Mouse (Mus musculus) ovary, postnatal 14 days (tissue): ENCODE measurements around the gene Prn.

Experiments
- DNase-seq: peaks from one replicate; pipeline ENCODE4 v3.0.0; 2022; ENCODE audit warnings: low spot score

Gene Prn

DNA sequence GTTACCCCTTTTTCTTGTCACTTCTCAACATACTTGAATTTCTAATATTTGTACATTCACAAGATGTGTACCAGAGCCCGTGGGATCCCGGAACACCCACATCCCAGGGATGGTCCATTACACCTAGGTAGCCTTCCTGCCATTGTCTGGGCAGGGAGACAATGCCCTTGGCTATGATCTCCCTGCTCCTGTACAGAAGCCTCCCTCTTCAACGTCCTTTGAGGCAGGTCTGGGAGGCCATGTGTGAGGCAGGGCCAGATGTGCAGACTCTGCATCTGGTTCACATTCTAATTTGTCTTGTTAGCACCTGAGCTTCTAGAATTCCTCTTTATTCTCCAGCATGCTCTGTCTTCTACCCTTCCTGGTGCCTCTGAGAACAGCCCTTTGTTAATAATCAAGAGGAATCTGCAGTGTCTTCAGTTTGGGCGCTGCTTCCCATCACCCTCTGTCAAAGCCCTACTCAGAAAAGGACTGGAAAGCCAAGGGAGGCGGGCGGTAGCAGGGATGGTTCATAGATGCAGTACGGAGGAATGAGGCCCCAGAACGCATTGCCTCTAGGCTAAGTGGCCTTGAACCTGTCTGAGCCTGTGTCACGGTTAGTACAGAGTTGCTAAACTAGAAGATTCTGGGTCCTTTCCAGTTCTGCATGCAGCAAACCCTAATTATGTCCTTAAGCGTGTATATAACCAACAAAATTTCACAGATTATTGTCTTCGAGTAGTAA, 39.3 kb downstream of the Prn start:
- no peak for DNase-seq

DNA sequence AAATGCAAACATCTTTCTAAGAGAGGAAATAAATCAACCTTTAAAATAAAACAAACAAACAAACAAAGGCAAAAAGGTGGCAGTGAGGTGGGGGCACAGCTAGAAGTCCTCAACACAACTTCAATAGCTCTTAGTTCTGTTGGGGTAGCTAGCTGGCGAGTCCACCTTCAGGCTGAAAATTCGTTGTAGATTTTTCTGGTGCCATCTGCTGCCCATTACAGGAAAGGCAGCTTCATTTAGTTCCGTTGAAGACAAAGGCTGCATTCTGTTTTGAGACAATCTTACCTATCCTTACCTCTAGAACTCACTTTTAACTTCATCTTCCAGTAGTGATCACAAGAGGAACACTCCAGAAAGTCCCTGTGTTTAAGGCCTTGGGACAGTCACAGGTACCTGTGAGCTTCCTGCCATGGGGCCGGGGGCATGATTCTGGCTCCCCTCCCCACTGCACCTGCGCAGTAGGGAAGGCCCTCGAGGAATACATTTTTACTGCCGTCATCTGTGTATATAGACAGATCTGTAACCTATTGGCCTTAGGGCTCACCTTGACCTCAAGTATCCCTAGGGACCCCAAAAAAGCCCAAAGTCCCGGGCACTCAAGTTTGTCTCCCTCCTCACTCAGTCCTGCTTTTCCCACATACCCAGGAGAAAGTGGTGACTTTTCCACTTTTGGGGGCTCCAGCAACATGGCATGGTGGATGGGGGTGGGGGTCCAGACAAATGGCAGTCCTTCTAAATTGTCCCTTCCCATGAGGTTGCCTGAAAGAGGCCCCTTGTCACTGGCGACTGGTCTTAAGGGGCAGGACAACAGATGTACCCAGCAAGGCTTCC, 40.2 kb downstream of the Prn start:
- no peak for DNase-seq

DNA sequence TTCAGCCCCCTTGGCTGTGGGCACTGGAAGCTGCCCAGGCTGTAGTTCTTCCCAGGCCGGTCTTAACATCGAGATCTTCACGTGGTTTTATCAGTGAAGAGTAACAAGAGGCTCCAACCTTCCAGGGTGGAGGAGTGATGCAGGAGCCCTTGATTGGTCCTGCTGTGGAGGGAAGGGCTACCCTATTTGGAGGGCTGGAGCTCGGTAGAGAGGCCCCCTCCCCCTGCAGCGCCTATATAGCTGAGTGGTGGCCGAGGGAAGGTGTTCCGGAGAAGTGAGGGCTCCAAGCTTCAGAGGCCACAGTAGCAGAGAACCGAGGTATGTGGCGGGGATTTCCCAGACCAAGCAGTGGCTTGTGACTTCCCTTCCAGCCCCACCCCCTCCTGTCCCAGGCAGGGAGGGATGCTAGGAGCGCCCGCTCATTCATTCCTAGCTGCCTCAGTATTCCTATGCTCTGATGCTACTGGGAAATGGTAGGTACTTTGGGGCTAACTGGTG, 40.9 kb downstream of the Prn start, which contains the start of gene Prnd:
TSS of gene Prnd (plus strand) at position 264 of the 498 bp plus-strand sequence.
- no peak for DNase-seq

DNA sequence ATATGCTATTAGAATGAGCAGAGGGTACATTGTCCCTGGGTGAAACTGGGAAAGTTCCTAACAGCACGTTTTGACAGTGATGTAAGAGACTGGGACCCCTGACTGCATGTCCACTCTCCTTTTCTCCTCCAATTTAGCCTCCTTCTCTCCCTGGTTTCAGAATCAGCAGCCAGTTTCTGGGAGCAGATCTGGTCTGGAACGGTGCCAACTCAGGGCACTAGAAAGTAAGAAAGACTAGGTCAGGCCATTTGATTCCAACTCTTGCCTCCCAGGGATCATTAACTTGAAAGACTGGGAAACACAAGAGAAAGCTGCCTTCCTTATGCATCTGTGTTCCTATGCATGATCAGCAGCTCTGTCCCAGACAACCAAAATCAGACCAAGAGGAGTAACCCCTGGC, 42.7 kb downstream of the Prn start:
- DNase-seq, result no peak

DNA sequence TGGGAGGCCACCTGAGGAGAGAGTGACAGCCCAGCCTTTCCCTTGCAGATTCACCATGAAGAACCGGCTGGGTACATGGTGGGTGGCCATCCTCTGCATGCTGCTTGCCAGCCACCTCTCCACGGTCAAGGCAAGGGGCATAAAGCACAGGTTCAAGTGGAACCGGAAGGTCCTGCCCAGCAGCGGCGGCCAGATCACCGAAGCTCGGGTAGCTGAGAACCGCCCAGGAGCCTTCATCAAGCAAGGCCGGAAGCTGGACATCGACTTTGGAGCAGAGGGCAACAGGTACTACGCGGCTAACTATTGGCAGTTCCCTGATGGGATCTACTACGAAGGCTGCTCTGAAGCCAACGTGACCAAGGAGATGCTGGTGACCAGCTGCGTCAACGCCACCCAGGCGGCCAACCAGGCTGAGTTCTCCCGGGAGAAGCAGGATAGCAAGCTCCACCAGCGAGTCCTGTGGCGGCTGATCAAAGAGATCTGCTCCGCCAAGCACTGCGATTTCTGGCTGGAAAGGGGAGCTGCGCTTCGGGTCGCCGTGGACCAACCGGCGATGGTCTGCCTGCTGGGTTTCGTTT, 43.3 kb downstream of the Prn start:
- DNase-seq, result no peak

DNA sequence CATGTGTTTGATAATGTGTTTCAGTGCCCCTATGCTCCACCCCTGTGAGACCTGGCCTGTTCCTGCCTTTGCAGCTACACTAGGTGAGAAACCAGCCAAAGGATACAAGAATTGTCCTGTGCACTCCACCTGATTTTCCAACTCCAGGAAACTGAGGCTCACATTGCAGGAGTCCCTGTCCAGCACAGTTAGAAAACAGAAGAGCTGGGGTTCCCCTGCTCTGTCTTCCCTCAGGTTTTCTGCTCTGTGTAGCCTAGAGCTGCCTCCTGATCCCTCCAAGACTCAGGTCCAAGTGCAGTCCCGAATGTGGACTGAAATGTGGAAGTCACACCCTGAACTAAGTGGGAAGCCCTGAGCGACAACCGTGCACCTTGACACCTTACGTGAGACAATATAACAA, 44.0 kb downstream of the Prn start:
- no peak for DNase-seq

DNA sequence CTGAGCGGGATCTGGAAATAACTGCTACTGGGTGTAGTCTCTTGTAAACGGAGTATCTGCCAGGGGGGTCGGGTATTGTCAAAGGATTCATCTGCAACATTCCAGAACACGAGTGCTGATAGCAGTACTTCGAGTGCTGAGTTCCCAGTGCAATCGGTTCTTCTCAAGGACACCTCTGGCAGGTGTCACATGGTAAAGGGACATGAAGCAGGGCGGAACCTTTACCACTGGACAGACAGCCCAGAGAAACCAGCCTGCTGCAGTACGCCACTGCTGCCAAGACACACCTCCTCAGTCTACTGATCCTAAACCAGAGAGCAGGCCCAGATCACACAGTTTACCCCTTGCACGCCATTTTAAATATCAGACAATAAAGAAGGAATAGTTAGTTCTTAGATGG, 45.1 kb downstream of the Prn start:
- no peak for DNase-seq

DNA sequence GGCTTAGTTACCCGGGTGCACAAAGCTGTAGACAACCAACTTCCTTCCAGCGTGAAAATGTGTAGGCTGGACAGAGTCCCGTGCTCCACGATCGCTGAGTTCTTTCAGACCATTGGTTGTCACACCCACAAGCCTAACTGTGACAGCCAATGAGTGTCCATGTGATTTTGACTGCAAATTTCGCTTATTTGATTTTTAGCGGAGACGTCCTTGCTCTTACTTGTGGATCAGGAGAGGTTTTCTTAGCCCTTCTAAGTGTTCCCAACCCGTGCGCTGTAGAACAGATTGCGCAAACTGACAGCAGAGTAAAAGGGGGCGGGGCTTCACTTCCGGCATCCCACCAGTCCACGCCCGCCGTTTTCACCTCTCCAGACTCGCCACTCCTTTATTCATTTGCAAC, 45.5 kb downstream of the Prn start:
- no peak for DNase-seq

DNA sequence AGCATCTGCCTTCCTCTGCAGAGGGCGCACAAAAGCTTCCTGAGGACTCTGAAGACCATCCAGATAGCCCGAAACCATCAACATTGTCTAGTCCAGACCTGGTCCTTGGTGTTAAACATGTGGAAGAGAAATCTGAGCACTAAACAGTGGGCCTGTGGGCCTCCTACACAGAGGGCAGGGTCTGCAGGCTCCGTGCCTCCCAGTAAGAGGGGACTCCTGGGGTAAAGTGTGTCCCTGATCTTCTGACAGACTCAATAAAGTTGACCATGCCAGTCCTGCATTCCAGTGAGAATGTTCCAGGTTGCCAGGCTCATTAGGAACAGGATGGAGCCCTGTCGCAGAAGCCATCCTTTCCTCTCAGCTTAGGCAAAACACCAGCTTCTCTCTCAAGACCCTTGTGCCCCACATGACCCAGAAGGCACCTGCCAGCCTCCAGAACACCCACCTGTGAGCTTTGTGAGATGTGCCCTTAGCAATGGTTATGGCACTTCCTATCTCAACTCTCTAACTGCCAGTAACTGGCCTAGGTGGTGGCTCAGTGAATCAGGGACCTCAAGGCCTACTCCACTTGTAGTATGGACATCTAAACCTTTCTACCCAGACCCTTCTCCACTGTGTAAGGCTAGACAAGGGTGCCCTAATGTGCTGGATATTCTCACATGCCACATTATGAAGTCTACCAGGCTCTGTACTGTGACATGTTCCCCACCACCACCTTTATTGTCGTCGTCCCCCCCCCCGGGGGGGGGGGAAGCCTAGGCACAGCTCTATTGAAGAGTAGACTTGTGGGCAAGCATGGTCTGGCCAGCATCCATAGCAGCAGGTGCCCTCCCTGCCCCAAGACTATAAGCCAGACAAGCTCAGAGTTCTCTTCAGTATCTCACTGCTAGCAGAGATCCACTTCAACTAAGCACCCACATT, 46.8 kb downstream of the Prn start:
- DNase-seq, result no peak

DNA sequence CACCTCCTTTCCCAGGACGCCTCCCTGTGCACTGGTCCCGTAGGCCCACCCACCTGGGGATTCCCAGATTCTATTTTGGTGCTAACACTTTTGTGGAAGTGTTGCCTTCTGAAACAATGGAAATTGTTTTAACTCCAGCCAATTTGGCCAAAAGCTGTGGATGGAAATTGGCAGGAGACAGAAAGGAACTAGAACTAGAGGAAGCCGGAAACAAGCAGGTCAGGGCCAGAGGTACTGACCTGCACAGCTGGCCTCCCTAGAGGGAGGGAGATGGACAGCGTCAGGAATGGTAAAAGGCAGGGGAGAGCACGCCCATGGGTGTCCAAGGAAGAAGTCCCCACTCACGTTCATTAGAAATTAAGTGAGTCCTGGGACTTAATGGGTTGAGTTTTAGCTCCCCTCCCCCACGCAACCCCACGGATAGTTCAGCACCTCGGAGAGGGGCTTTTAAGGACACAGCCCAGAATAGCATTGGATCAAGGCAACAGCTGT, 48.0 kb downstream of the Prn start:
- DNase-seq, result no peak

DNA sequence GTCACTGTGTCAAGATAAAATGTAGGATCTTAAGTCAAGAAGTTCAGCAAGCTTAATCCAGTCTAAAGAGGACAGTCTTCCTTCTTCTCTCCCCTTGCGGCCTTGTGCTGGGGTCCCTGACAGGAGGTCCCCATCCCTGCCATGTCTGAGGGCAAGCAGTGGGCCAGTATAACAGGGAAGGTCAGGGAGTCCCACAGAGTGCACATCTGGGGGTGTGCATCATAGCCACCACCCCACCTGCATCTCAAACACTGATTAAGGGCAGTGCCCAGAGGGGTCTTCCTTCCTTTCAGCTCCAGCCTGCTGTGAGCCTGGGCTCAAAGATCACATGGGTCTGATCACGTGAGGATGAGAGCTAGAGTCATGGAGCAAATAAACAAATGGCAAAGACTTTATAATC, 51.9 kb downstream of the Prn start:
- no peak for DNase-seq

DNA sequence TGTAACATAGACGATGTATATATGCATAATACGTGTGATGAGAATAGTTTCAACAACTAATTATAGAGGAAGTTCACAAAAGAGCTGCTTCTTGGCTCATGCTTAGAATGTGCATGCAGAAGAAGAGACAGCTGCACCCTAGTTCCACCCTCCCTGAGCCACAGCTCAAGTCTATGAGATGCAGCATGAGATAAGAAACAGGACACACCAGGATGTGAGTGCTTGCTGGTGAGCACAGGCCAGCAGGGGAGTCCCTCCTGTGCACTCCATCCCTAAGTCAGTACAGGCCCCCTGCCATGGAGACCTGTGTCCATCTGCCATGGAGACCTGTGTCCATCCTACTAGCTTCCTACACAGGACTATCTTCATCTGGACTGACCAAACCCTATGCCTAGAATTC, 60.8 kb downstream of the Prn start:
- DNase-seq, result no peak

DNA sequence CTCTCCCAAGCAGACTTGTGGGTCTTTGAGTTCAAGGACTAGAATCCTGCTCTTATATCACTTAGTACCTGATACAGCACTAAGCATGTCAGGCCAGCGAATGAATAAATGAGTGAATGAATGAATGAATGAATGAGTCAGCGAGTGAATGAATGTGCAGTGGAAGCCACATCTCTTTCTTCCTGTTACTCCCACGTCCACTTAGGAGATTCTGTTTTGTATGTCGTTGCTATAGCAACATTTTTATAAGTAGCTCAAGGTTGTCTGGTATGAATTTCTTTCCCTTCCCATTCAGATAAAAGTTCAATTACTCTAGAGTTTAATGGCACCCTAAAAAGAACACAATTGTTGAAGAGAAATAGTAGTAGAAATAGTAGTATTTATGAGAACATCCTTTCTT, 61.3 kb downstream of the Prn start:
- no peak for DNase-seq

DNA sequence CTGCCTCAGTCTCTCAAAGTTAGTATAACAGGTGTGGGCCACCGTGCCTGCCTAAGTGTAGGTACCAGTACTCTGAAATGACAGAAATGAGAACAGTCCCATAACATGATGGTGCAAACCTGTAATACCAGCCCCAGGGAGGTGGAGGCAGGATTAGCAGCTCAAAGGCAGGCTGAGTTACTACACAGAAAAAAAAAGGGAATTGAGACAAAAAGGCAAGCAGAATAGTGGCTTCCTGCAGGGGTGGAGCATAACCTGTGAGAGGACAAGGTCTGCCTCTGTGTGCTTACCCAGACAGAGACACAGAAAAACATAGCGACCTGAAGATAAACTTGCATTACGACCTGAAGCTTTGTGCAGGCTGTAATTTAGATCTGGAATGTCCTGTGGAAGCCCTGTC, 66.9 kb downstream of the Prn start:
- no peak for DNase-seq

DNA sequence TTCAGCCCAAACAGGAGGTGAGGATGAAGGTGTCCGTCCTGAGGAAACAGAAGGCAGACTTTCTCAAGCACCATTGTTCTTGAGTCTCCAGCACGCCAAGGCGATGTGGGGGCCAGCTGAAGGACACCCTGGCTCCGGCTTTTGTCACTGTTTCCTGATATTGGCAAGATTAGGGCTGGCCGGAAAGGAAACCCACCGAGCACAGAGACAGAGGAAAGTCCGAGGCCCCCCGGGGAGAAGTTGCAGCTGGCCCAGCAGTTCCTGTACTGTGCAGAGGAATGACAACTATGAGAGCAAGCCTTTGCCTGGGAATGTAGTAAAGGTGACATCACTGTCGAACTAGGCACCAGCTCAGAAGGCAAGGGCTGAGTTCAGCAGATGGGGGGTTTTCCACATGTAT, 71.1 kb downstream of the Prn start:
- DNase-seq, result no peak

DNA sequence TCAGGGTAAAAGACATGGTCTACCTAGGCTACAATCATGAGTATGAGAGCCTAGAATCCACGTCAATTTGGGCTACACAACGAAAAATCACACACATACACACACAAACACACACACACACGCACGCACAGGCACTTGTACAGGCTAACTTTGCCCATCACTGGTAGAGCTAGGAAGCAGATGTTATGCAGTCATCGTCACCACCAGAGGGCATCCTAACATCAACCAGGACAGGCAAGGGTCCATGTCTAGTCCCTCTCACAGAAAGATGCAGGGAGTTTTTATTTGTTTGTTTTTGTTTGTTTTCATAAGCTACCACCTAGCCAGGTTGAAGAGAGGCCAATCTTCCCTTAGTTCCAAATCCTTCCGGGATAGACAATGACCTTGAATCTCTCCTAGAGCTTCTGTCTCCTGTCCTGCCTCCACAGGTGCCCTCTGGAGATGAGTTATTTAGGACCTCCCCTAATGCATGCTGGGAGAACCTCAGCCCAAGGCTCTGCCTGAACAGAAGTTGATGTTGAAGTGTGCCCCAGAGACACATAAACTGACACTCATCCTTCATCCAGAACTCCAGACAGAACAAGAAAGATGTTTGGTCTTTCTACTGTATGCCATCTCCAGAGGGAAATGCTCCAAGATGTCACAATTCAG, 72.9 kb downstream of the Prn start:
- no peak for DNase-seq

DNA sequence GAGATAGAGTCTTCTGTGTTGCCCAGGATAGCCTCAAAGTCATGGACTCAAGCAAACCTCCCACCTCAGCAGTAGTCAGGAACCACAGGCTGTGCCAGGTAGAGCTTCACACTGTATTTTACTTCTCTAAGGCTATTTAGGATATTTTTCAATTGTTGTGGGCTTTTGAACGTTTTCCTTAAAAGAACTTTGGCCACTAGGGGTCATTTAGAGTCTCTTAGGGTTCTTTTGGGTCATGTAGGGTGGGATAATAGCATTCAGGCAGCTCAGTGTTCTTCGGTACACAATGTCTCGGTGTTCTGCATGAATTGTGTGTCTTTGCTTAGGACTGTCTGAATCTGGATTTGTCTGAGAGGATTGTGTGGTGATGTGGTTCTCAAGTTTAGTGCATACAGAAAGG, 78.2 kb downstream of the Prn start:
- no peak for DNase-seq

DNA sequence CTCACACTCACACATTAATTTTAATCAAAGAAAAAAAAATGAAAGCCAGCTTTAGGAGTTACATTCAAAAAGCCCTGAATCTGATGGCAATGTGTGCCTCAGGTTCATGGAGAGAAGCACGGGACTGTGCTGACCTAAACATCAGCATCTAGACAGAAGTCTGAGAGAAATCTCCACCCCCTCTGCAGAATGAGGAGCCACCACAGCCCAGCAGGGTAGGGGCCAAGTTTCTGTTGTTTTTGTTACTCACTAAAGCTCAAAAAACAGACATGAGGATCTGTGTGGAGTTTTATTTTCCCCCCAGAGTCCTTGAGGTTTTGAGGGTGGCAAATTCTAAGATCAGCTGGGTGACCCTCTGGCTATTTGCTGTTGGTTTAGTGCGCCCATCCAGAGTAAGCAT, 78.8 kb downstream of the Prn start:
- no peak for DNase-seq

DNA sequence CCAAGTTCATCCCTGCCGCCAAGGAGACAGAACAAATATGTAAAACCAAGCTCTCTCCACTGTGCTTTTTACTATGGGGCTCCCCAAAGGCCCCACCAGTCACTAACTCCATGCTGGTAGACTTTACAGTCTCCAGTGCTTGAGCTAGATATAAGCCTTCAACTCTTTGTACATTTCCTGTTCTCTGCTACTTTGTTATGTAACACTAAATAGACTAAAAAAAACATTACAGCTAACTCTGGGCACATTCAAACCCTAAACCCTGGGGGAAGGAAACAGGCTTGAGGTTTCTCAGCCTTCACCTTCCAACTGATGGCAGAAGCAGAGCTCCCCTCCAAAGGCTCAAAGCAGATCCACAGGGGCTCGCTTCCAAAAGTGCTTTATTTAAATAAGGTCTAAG, 82.7 kb downstream of the Prn start:
- no peak for DNase-seq

DNA sequence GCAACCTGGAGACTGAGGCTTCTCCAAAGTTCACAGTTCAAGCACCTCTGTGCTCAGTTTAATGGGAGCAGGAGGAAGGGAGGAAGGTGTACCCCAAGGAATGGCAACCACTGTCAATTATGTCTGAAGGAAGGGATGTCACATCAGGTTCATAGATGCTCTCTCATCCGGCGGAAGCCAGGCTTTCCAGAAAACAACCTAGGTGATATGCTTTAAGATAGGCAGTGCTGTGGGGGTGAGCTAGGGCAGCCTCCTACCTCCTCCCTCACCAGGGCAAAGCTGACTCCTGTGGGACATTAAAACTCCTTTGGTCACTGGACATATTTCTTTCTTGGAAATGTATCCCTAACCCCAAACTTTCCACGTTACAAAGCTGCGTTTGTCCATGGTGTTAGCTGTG, 83.4 kb downstream of the Prn start:
- no peak for DNase-seq

DNA sequence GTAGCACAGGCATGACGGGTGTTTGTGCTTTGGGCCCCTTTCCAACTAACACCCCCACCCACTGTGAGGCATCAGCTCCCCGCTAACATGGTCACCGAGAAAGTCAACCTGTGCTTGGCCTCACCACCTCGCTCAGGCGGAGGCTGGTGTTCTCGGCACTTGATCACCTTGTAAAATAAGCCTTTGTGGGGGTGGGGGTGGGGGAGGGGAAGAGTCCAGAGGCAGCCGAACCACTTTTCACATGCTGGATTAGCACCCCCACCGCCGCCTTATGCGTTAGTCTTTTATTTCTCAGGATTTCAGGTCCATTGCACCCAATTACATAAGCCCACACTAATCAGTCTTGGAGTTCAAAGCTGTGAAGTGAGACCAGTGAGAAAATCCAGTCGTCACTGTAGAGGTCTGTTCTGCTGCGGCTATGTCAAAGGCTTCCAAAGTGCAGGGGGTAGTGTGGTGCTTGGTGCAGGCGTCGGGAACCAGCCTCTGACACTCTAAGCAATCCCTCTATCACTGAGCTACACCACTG, 83.9 kb downstream of the Prn start:
- DNase-seq, result no peak
